Mouse (Mus musculus): ENCODE measurements around the gene Arih2.

- no peak for TF ChIP-seq POLR2A (IDR thresholded peaks at IDR 0.05; ENCODE audit: insufficient read depth, low read depth, low read length)
- no peak for TF ChIP-seq CTCF (IDR thresholded peaks at IDR 0.05)
- TF ChIP-seq EP300 (IDR thresholded peaks at IDR 0.05; ENCODE audit: insufficient read depth, low read depth, low read length): no peak
These were observed 71.1 kb downstream of the Arih2 start for GRCm38 (mm10) chr9:108577934-108578544.

Data from heart, adult 2 months (tissue).